Mouse (Mus musculus): ENCODE measurements around the gene Zfp735.

The Zfp735 gene

GRCm38 (mm10) chr11:73688478-73688877 is at the start of gene Zfp735:
Gene Zfp735, plus strand, starts transcription at chr11:73688778.
- no peak for DNase-seq (ENCODE audit: low spot score in 2 of 2)

GRCm38 (mm10) chr11:73759115-73759514 is 70.5 kb downstream of the Zfp735 start:
- DNase-seq (ENCODE audit: low spot score in 2 of 2), result no peak

Data from urinary bladder, postnatal 36 days (tissue).